Mouse (Mus musculus): ENCODE results near the gene Eml3.

The Eml3 gene

GRCm38 (mm10) chr19:8914212-8914611, 15.1 kb upstream of the Eml3 start:
- in situ Hi-C loops (cut with MboI): no loop called here

- in situ Hi-C loops (cut with MboI): no loop called here
Measured at GRCm38 (mm10) chr19:8919000-8919399, 10.4 kb upstream of the Eml3 start.

GRCm38 (mm10) chr19:8919684-8920072, 9.7 kb upstream of the Eml3 start:
- in situ Hi-C loops (cut with MboI): no loop called here

- in situ Hi-C loops (cut with MboI): no loop called here
Measured at GRCm38 (mm10) chr19:8920073-8920736, 9.1 kb upstream of the Eml3 start, which contains the start of gene B3gat3. Gene B3gat3, plus strand, starts transcription at chr19:8920374.

- in situ Hi-C loops (cut with MboI): no loop called here
Measured at GRCm38 (mm10) chr19:8920836-8921291, 8.5 kb upstream of the Eml3 start.

- in situ Hi-C loops (cut with MboI): no loop called here
Measured at GRCm38 (mm10) chr19:8921741-8922140, 7.6 kb upstream of the Eml3 start.

GRCm38 (mm10) chr19:8926766-8927165, 2.6 kb upstream of the Eml3 start:
- in situ Hi-C loops (cut with MboI): no loop called here

- in situ Hi-C loops (cut with MboI): no loop called here
Measured at GRCm38 (mm10) chr19:8927891-8928525, 1.3 kb upstream of the Eml3 start.

- in situ Hi-C loops (cut with MboI): no loop called here
Measured at GRCm38 (mm10) chr19:8928689-8929223, 596 bp upstream of the Eml3 start.

- in situ Hi-C loops (cut with MboI): no loop called here
Measured at GRCm38 (mm10) chr19:8930117-8930516, 765 bp downstream of the Eml3 start.

- in situ Hi-C loops (cut with MboI): no loop called here
Measured at GRCm38 (mm10) chr19:8930771-8931170, 1.4 kb downstream of the Eml3 start.

GRCm38 (mm10) chr19:8936736-8937135, 7.4 kb downstream of the Eml3 start:
- in situ Hi-C loops (cut with MboI): no loop called here

GRCm38 (mm10) chr19:8940526-8941133, 11.3 kb downstream of the Eml3 start:
- in situ Hi-C loops (cut with MboI): no loop called here

GRCm38 (mm10) chr19:8941136-8941514, 11.8 kb downstream of the Eml3 start:
- in situ Hi-C loops (cut with MboI): no loop called here

- in situ Hi-C loops (cut with MboI): no loop called here
Measured at GRCm38 (mm10) chr19:8941515-8942217, 12.3 kb downstream of the Eml3 start, which contains the start of gene Mta2. Gene Mta2, plus strand, starts transcription at chr19:8941875.

- in situ Hi-C loops (cut with MboI): no loop called here
Measured at GRCm38 (mm10) chr19:8942276-8942964, 13.1 kb downstream of the Eml3 start.

- in situ Hi-C loops (cut with MboI): no loop called here
Measured at GRCm38 (mm10) chr19:8943047-8943446, 13.7 kb downstream of the Eml3 start.

- in situ Hi-C loops (cut with MboI): no loop called here
Measured at GRCm38 (mm10) chr19:8944062-8944461, 14.7 kb downstream of the Eml3 start.

- in situ Hi-C loops (cut with MboI): no loop called here
Measured at GRCm38 (mm10) chr19:8944750-8945149, 15.4 kb downstream of the Eml3 start.

- in situ Hi-C loops (cut with MboI): no loop called here
Measured at GRCm38 (mm10) chr19:8945251-8945650, 15.9 kb downstream of the Eml3 start.

- in situ Hi-C loops (cut with MboI): no loop called here
Measured at GRCm38 (mm10) chr19:8946929-8947328, 17.6 kb downstream of the Eml3 start.

- in situ Hi-C loops (cut with MboI): no loop called here
Measured at GRCm38 (mm10) chr19:8950190-8950589, 20.8 kb downstream of the Eml3 start.

All from mature B cell (primary cell).